Mouse (Mus musculus): ENCODE data around the gene Gm21958. TPM values are rescaled to one million over a fixed set of nuclear protein-coding genes. Genes with fewer than 3 reads are reported as not detected.

Gene Gm21958
- total RNA-seq (2023; ENCODE audit: inconsistent age): not detected in 4 replicates

DNA sequence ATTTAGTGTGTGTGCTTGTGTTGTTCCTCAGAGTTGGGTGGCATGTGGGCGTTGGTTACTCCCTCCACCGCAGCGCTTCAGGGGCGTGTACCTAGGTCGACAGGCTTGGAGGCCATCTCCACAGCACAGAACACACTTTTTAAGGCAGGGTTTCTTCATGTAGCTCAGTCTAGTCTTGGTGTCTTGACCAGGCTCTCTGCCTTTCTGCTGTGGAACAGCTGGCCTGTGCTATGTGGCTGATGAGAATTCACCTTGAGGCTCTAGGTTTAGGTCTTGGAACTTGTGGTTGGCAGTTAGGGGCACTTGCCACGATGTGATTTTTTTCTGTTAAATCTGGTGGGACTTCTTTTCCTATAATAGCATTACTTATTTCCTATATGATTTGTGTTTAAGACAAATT lies at the start of gene Gm21958:
Gm21958 (minus strand) TSS at position 101 of the 400 bp plus-strand sequence.

DNA sequence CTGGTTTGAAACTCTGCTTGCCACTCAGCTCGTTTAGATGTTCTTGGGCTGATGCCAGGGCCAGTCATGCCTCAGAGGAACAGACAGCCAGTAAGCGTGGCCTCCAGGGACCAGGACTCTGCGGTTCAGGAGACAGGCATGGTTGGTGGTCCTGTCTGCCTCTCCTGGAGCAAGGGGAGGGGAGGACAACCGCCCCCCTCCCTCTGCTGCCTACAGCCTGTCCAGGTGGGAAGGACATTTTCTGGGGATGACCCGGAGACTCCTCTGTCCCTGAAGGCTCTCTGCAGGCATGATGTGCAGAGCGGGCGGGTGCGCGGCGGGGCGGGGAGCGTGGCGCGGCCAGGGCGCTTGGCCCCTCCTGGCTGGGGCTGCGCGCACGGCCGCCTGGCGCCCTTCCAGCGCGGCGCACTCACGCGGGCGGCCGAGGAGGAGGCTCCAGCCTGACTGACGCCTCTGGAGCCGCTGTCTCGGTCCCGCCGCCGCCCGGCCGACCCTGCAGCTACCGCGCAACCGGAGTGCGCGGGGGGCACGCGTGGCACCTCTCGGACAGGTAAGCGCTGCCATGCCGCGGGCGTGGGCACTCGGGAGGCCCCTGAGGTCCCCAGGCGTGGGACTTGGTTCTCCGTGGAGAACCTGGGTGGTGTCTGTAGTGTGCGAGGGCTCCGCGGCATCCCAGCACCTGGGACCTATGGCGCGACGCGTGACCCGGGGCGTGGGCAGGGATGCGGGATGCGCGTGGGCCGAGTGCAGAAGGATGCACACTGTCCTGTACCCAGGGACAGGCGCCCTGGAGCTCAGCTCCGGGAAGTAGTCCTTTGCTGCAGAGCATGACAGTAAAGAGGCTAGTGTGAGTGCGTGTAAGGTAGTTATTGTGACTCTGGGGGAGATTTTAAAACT lies 41.2 kb upstream of the Gm21958 start, which contains the start of gene Smad9:
Smad9 (plus strand) TSS at position 438 of the 897 bp plus-strand sequence.

GRCm38 (mm10) chr3:54735247-54736046 lies 21.3 kb upstream of the Gm21958 start, which contains the start of the genes Exosc8 and Alg5:
TSS of gene Exosc8 (minus strand) at chr3:54735393.
TSS of gene Alg5 (plus strand) at chr3:54735539.

GRCm38 (mm10) chr3:54692202-54693055 lies 21.7 kb downstream of the Gm21958 start, which contains the start of gene Supt20:
TSS of gene Supt20 (plus strand) at chr3:54692807.

Other genes starting within 250 kb of the Gm21958 start
- gene Supt20, start 21.5 kb downstream of the Gm21958 start, total RNA-seq (2023; ENCODE audit: inconsistent age): 165 to 189 TPM (median 181 TPM) in 4 replicates
- gene Exosc8, start 21.0 kb upstream of the Gm21958 start, total RNA-seq (2023; ENCODE audit: inconsistent age): 70.7 to 102 TPM (median 82.3 TPM) in 4 replicates
- 15.1 to 22.8 TPM (median 19.3 TPM) in 4 replicates for gene Alg5, start 21.2 kb upstream of the Gm21958 start, total RNA-seq (2023; ENCODE audit: inconsistent age)
- gene Smad9, start 41.2 kb upstream of the Gm21958 start, total RNA-seq (2023; ENCODE audit: inconsistent age): not detected in 4 replicates
- gene Rfxap, start 93.4 kb upstream of the Gm21958 start, total RNA-seq (2023; ENCODE audit: inconsistent age): 24.0 to 34.0 TPM (median 27.0 TPM) in 4 replicates
- not detected in 4 replicates for gene Sertm1, start 201.5 kb upstream of the Gm21958 start, total RNA-seq (2023; ENCODE audit: inconsistent age)

Measured in B cell, adult (primary cell).